Mouse (Mus musculus) cerebellum, adult 8-10 months (tissue): ENCODE measurements around the gene Larp6.
A peak's percentile ranks its signal among the peaks of the same experiment; 100 is the strongest.

Source experiments
- DNase-seq: peaks from one replicate; pipeline ENCODE4 v3.0.0; 2022

Gene Larp6

GRCm38 (mm10) chr9:60712771-60713541 lies at the start of gene Larp6:
Larp6 (plus strand) TSS chr9:60712989.
- peak; percentile 77 for DNase-seq

- peak; percentile 92 for DNase-seq
Observed at GRCm38 (mm10) chr9:60664385-60664784, 48.4 kb upstream of the Larp6 start.

GRCm38 (mm10) chr9:60664866-60665265 lies 47.9 kb upstream of the Larp6 start:
- no peak for DNase-seq

GRCm38 (mm10) chr9:60665535-60665934 lies 47.3 kb upstream of the Larp6 start:
- no peak for DNase-seq

- peak; percentile 57 for DNase-seq
Observed at GRCm38 (mm10) chr9:60668886-60669285, 43.9 kb upstream of the Larp6 start.

- DNase-seq = no peak
Observed at GRCm38 (mm10) chr9:60672568-60672967, 40.2 kb upstream of the Larp6 start.

- no peak for DNase-seq
Observed at GRCm38 (mm10) chr9:60674780-60675179, 38.0 kb upstream of the Larp6 start.

- no peak for DNase-seq
Observed at GRCm38 (mm10) chr9:60676429-60676828, 36.4 kb upstream of the Larp6 start.

GRCm38 (mm10) chr9:60678913-60679312 lies 33.9 kb upstream of the Larp6 start:
- DNase-seq = no peak

GRCm38 (mm10) chr9:60681005-60681404 lies 31.8 kb upstream of the Larp6 start:
- DNase-seq = no peak

- DNase-seq = no peak
Observed at GRCm38 (mm10) chr9:60682753-60683152, 30.0 kb upstream of the Larp6 start.

GRCm38 (mm10) chr9:60687415-60687814 lies 25.4 kb upstream of the Larp6 start:
- no peak for DNase-seq

GRCm38 (mm10) chr9:60687891-60688324 lies 24.9 kb upstream of the Larp6 start, which contains the start of gene Lrrc49:
Lrrc49 (minus strand) TSS chr9:60688158.
- DNase-seq = peak; percentile 92

- no peak for DNase-seq
Observed at GRCm38 (mm10) chr9:60692624-60693023, 20.2 kb upstream of the Larp6 start.

- DNase-seq = no peak
Observed at GRCm38 (mm10) chr9:60693986-60694385, 18.8 kb upstream of the Larp6 start.

- DNase-seq = no peak
Observed at GRCm38 (mm10) chr9:60696271-60696985, 16.4 kb upstream of the Larp6 start.

- DNase-seq = no peak
Observed at GRCm38 (mm10) chr9:60699581-60700231, 13.1 kb upstream of the Larp6 start.

- DNase-seq = no peak
Observed at GRCm38 (mm10) chr9:60707594-60707993, 5.2 kb upstream of the Larp6 start.

GRCm38 (mm10) chr9:60708606-60709005 lies 4.2 kb upstream of the Larp6 start:
- no peak for DNase-seq

- DNase-seq = no peak
Observed at GRCm38 (mm10) chr9:60709721-60710120, 3.1 kb upstream of the Larp6 start.

- DNase-seq = peak; percentile 23
Observed at GRCm38 (mm10) chr9:60712011-60712410, 778 bp upstream of the Larp6 start.

- peak; percentile 41 for DNase-seq
Observed at GRCm38 (mm10) chr9:60713616-60714015, 827 bp downstream of the Larp6 start.

- DNase-seq = peak; percentile 48
Observed at GRCm38 (mm10) chr9:60714191-60714590, 1.4 kb downstream of the Larp6 start.

GRCm38 (mm10) chr9:60715271-60715670 lies 2.5 kb downstream of the Larp6 start:
- DNase-seq = no peak
